Mouse (Mus musculus) v-Abl transformed pro-B cells (cell line): Measurements from ENCODE around the gene Dpy19l3.

Experiments
- in situ Hi-C, 2 experiments: fragments of 400-800 bp; cut with MboI; formaldehyde crosslinking; loops; one replicate each; pipeline ENCODE4 v1.15.1; 2025; ENCODE audit not compliant: unreplicated experiment in 2 of 2

Gene Dpy19l3

GRCm38 (mm10) chr7:35754886-35755168 is 573 bp upstream of the Dpy19l3 start:
- in situ Hi-C loops, result loop anchor here (5.0 to 25.0 kb wide), 3 partner anchors 70 to 1368 kb away; partner anchors contain the start of gene Lsm14a (in 1 of the 2)

- in situ Hi-C loops, result loop anchor here (10.0 to 25.0 kb wide), 2 partner anchors 69 to 1366 kb away; partner anchors contain the start of gene Lsm14a (in 1 of the 2)
These were observed 778 bp downstream of the Dpy19l3 start for GRCm38 (mm10) chr7:35753319-35754032.

- in situ Hi-C loops, result loop anchor here (10.0 to 25.0 kb wide), 2 partner anchors 66 to 1364 kb away; partner anchors contain the start of gene Lsm14a (in 1 of the 2)
These were observed 3.4 kb downstream of the Dpy19l3 start for GRCm38 (mm10) chr7:35750873-35751272.

- in situ Hi-C loops, result no loop called here
These were observed 6.8 kb downstream of the Dpy19l3 start for GRCm38 (mm10) chr7:35747397-35747964.

GRCm38 (mm10) chr7:35746686-35747396 is 7.4 kb downstream of the Dpy19l3 start:
- in situ Hi-C loops, result no loop called here

- in situ Hi-C loops, result no loop called here
These were observed 9.0 kb downstream of the Dpy19l3 start for GRCm38 (mm10) chr7:35745281-35745702.

GRCm38 (mm10) chr7:35744771-35745170 is 9.5 kb downstream of the Dpy19l3 start:
- in situ Hi-C loops, result loop anchor here in 1 of 2 experiments (5.0 kb wide), 1 partner anchor 87 kb away; no protein-coding TSS in a partner anchor

- in situ Hi-C loops, result loop anchor here in 1 of 2 experiments (5.0 kb wide), 1 partner anchor 85 kb away; no protein-coding TSS in a partner anchor
These were observed 11.9 kb downstream of the Dpy19l3 start for GRCm38 (mm10) chr7:35742310-35742709.

GRCm38 (mm10) chr7:35741858-35742257 is 12.4 kb downstream of the Dpy19l3 start:
- in situ Hi-C loops, result loop anchor here in 1 of 2 experiments (5.0 kb wide), 1 partner anchor 85 kb away; no protein-coding TSS in a partner anchor

GRCm38 (mm10) chr7:35740489-35741230 is 13.6 kb downstream of the Dpy19l3 start:
- in situ Hi-C loops, result loop anchor here in 1 of 2 experiments (5.0 kb wide), 1 partner anchor 83 kb away; no protein-coding TSS in a partner anchor

GRCm38 (mm10) chr7:35738871-35739270 is 15.4 kb downstream of the Dpy19l3 start:
- in situ Hi-C loops, result no loop called here

- in situ Hi-C loops, result no loop called here
These were observed 20.8 kb downstream of the Dpy19l3 start for GRCm38 (mm10) chr7:35733313-35734050.

- in situ Hi-C loops, result no loop called here
These were observed 21.6 kb downstream of the Dpy19l3 start for GRCm38 (mm10) chr7:35732585-35733059.

- in situ Hi-C loops, result no loop called here
These were observed 24.6 kb downstream of the Dpy19l3 start for GRCm38 (mm10) chr7:35729621-35730031.

GRCm38 (mm10) chr7:35728376-35728775 is 25.9 kb downstream of the Dpy19l3 start:
- in situ Hi-C loops, result no loop called here

GRCm38 (mm10) chr7:35723035-35723434 is 31.2 kb downstream of the Dpy19l3 start:
- in situ Hi-C loops, result no loop called here

- in situ Hi-C loops, result no loop called here
These were observed 35.7 kb downstream of the Dpy19l3 start for GRCm38 (mm10) chr7:35718421-35719178.

- in situ Hi-C loops, result no loop called here
These were observed 43.9 kb downstream of the Dpy19l3 start for GRCm38 (mm10) chr7:35710366-35710765.

GRCm38 (mm10) chr7:35708101-35708500 is 46.2 kb downstream of the Dpy19l3 start:
- in situ Hi-C loops, result no loop called here
